Mouse (Mus musculus): ENCODE results near the gene Mtif3.

DNA sequence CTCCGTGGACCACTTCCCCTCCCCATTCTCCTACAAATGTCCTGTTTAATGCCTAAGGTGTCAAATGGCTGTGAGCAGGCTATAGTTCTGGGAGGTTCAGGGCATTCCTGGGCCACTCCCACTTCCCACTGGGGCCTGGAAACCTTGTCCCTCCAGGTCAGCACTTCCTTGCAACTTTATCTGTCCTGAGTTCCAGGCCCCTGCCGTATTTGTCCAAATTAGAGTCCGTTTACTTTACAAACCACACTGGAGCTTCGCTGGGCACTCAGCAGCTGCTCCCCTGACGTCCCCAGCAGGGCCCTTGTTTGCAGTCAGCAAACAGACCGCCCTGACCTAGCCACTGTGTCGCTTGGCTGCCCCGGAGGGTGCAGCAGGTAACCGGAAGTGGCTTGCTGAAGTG, 51.4 kb downstream of the Mtif3 start:
- no peak for TF ChIP-seq CTCF (IDR thresholded peaks at IDR 0.05)
- TF ChIP-seq EP300 (IDR thresholded peaks at IDR 0.05; ENCODE audit: insufficient read depth, low read depth, low read length) = no peak
- no peak for TF ChIP-seq POLR2A (IDR thresholded peaks at IDR 0.05; ENCODE audit: insufficient read depth, low read depth, low read length)
